Mouse (Mus musculus): Measurements from ENCODE around the gene 2610301B20Rik. TPM values are rescaled to one million over a fixed set of nuclear protein-coding genes. Genes with fewer than 3 reads are reported as not detected.

Gene 2610301B20Rik
- total and polyA plus RNA-seq, 2 experiments from 2014 or later, result 28.6 to 37.0 TPM

DNA sequence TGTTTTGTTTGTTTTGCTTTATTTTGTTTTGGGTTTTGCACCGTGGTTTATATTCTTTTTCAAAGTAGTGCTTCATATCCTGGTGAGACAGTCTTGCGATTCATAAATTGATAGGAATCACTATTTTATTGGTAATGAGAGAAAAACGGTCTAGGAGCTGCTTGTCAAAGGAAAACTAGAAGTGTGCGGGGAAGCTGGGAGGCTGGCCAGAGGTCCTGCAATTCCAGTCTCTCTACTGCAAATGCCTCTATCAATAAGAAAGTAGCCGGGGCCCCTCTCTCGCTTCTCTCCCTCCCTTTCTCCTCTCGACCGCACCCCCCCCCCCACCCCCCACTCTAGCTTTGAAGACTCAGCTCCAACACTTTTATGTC lies 764 bp upstream of the 2610301B20Rik start:
- Histone ChIP-seq H3K27me3 (ENCODE audit: insufficient read depth, low read length) (no peaks in the 10 kb centered on the region), H3K9me3 (ENCODE audit: low read length) (no peaks in the 10 kb centered on the region), H3K4me1 (ENCODE audit: insufficient read depth, low read length) (peaks cover 6% of the 10 kb centered on the region; the same call in 1 of the 2 replicates), H3K9ac (replicated peaks; ENCODE audit: low read length, poor library complexity, severe bottlenecking) (peak overlapping the region; percentile 95; the same call in 1 of the 2 replicates), H3K36me3 (ENCODE audit: insufficient read depth, low read length) (no peaks in the 10 kb centered on the region), H3K27ac (ENCODE audit: low read depth, low read length) (peak overlapping the region; percentile 100), H3K4me3 (ENCODE audit: low read depth, low read length) (peak overlapping the region; percentile 83), H3K4me2 (ENCODE audit: low read depth, low read length, poor library complexity, severe bottlenecking) (peak overlapping the region; percentile 41)
- ATAC-seq (ENCODE audit: low FRiP score) (peak; percentile 42), DNase-seq (ENCODE audit: low spot score) (no peak)
- WGBS, result 3% methylated on average over 7 of the region's 8 CpGs
- no peak for TF ChIP-seq CTCF (IDR thresholded peaks at IDR 0.05)

DNA sequence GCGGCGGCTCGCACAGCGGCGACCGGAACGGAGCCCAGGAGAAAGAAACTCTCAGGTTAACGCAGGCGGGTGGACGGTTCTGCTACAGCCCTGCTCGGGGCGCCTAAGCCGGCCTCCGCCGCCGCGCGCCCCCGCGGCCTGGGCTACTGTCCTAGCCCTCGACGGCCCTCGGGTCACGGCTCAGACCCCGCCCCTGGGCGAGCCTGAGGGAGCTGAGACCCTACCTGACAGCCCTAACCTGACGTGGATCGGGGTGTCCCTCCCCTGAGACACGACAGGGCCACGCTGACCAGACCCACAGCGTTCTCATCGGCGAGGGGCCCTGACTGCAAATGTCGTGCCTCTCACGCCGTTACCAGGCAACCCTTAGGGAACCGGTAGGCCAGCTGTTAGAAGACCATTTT lies 422 bp downstream of the 2610301B20Rik start:
- H3K36me3 ChIP-seq (ENCODE audit: insufficient read depth, low read length), result no peaks in the 10 kb centered on the region
- 1% methylated on average over 31 of the region's 37 CpGs for WGBS
- TF ChIP-seq CTCF (IDR thresholded peaks at IDR 0.05), result no peak; the same call in 1 of the 2 replicates
- peak overlapping the region; percentile 67 for H3K4me2 ChIP-seq (ENCODE audit: low read depth, low read length, poor library complexity, severe bottlenecking)
- ATAC-seq (ENCODE audit: low FRiP score) (peak; percentile 77), DNase-seq (ENCODE audit: low spot score) (peak; percentile 66)
- no peaks in the 10 kb centered on the region for H3K27me3 ChIP-seq (ENCODE audit: insufficient read depth, low read length)
- no peaks in the 10 kb centered on the region for H3K9me3 ChIP-seq (ENCODE audit: low read length)
- peak overlapping the region; percentile 95 for H3K9ac ChIP-seq (replicated peaks; ENCODE audit: low read length, poor library complexity, severe bottlenecking)
- peak overlapping the region; percentile 100 for H3K27ac ChIP-seq (ENCODE audit: low read depth, low read length)
- H3K4me1 ChIP-seq (ENCODE audit: insufficient read depth, low read length), result peaks cover 6% of the 10 kb centered on the region; the same call in 1 of the 2 replicates
- peak overlapping the region; percentile 83 for H3K4me3 ChIP-seq (ENCODE audit: low read depth, low read length)

- Histone ChIP-seq H3K4me2 (ENCODE audit: low read depth, low read length, poor library complexity, severe bottlenecking) (peak overlapping the region; percentile 67), H3K4me3 (ENCODE audit: low read depth, low read length) (peak overlapping the region; percentile 83), H3K36me3 (ENCODE audit: insufficient read depth, low read length) (no peaks in the 10 kb centered on the region), H3K27ac (ENCODE audit: low read depth, low read length) (peak overlapping the region; percentile 100; the same call in 1 of the 2 replicates), H3K9me3 (ENCODE audit: low read length) (no peaks in the 10 kb centered on the region), H3K27me3 (ENCODE audit: insufficient read depth, low read length) (no peaks in the 10 kb centered on the region), H3K9ac (replicated peaks; ENCODE audit: low read length, poor library complexity, severe bottlenecking) (peak overlapping the region; percentile 95), H3K4me1 (ENCODE audit: insufficient read depth, low read length) (peaks cover 6% of the 10 kb centered on the region; the same call in 1 of the 2 replicates)
- ATAC-seq (ENCODE audit: low FRiP score) (no peak), DNase-seq (ENCODE audit: low spot score) (peak; percentile 28)
- TF ChIP-seq CTCF (IDR thresholded peaks at IDR 0.05), result no peak
These were observed 1.1 kb downstream of the 2610301B20Rik start for GRCm38 (mm10) chr4:10875407-10875806.

DNA sequence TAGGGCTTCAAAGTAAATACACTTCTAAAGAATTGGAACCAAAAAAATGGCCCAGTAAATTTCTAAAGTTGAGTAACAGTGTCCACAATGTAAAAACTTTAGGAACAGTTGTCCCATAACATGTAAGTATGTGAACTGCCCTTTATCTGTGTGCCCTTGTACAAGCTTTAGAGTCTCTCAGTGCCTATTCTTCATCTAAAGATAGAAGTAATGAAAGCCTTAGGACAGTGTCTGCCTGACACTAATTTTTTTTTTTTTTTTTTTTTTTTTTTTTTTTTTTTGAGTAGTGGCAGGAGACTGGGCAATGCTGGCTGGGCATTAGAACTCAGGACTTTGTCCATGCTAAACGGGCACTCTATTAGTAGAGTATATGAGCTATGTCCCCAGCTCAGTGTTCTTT lies 2.8 kb downstream of the 2610301B20Rik start:
- 94% methylated on average over 1 of the region's 1 CpGs for WGBS
- TF ChIP-seq CTCF (IDR thresholded peaks at IDR 0.05), result no peak

GRCm38 (mm10) chr4:10883740-10884408 lies 9.6 kb downstream of the 2610301B20Rik start:
- H3K4me1 ChIP-seq (ENCODE audit: insufficient read depth, low read length), result no peaks in the 10 kb centered on the region
- H3K27ac ChIP-seq (ENCODE audit: low read depth, low read length), result no peak overlapping the region
- no peak overlapping the region for H3K4me2 ChIP-seq (ENCODE audit: low read depth, low read length, poor library complexity, severe bottlenecking)
- H3K4me3 ChIP-seq (ENCODE audit: low read depth, low read length), result no peak overlapping the region
- no peak overlapping the region for H3K9ac ChIP-seq (replicated peaks; ENCODE audit: low read length, poor library complexity, severe bottlenecking)
- TF ChIP-seq CTCF (IDR thresholded peaks at IDR 0.05), result no peak
- no peaks in the 10 kb centered on the region for H3K9me3 ChIP-seq (ENCODE audit: low read length)
- DNase-seq (ENCODE audit: low spot score), result no peak
- no peak for ATAC-seq (ENCODE audit: low FRiP score)
- 92% methylated on average over 8 of the region's 8 CpGs for WGBS
- no peaks in the 10 kb centered on the region for H3K27me3 ChIP-seq (ENCODE audit: insufficient read depth, low read length)
- peaks cover 5% of the 10 kb centered on the region; the same call in 1 of the 2 replicates for H3K36me3 ChIP-seq (ENCODE audit: insufficient read depth, low read length)

More for the DNA sequence above, 2.8 kb downstream of the 2610301B20Rik start:
- Histone ChIP-seq H3K27ac (ENCODE audit: low read depth, low read length) (no peak overlapping the region), H3K4me3 (ENCODE audit: low read depth, low read length) (no peak overlapping the region), H3K4me2 (ENCODE audit: low read depth, low read length, poor library complexity, severe bottlenecking) (no peak overlapping the region), H3K9ac (replicated peaks; ENCODE audit: low read length, poor library complexity, severe bottlenecking) (no peak overlapping the region), H3K4me1 (ENCODE audit: insufficient read depth, low read length) (peaks cover 6% of the 10 kb centered on the region; the same call in 1 of the 2 replicates), H3K36me3 (ENCODE audit: insufficient read depth, low read length) (no peaks in the 10 kb centered on the region), H3K27me3 (ENCODE audit: insufficient read depth, low read length) (no peaks in the 10 kb centered on the region), H3K9me3 (ENCODE audit: low read length) (no peaks in the 10 kb centered on the region)
- ATAC-seq (ENCODE audit: low FRiP score) (no peak), DNase-seq (ENCODE audit: low spot score) (no peak)

- no peaks in the 10 kb centered on the region for H3K9me3 ChIP-seq (ENCODE audit: low read length)
- no peak overlapping the region for H3K4me3 ChIP-seq (ENCODE audit: low read depth, low read length)
- ATAC-seq (ENCODE audit: low FRiP score) (no peak), DNase-seq (ENCODE audit: low spot score) (no peak)
- no peak overlapping the region for H3K9ac ChIP-seq (replicated peaks; ENCODE audit: low read length, poor library complexity, severe bottlenecking)
- no peak overlapping the region for H3K27ac ChIP-seq (ENCODE audit: low read depth, low read length)
- 97% methylated on average over 10 of the region's 10 CpGs for WGBS
- no peaks in the 10 kb centered on the region for H3K4me1 ChIP-seq (ENCODE audit: insufficient read depth, low read length)
- H3K4me2 ChIP-seq (ENCODE audit: low read depth, low read length, poor library complexity, severe bottlenecking), result no peak overlapping the region
- H3K36me3 ChIP-seq (ENCODE audit: insufficient read depth, low read length), result 0 out of 2 replicates have a peak, but pooled peaks cover 4% of the 10 kb centered on the region
- no peak for TF ChIP-seq CTCF (IDR thresholded peaks at IDR 0.05)
- H3K27me3 ChIP-seq (ENCODE audit: insufficient read depth, low read length), result no peaks in the 10 kb centered on the region
These were observed 14.5 kb downstream of the 2610301B20Rik start for GRCm38 (mm10) chr4:10888835-10889234.

All from midbrain, postnatal 0 days (tissue).